Mouse (Mus musculus) limb, embryonic 14.5 days (tissue): ENCODE measurements around the gene Rpl10a. TPM values are rescaled to one million over a fixed set of nuclear protein-coding genes. Genes with fewer than 3 reads are reported as not detected.

ENCODE experiments used
- ATAC-seq: fragments of 200-750 bp; cut with Nextera tagmentation; 2 replicates; pipeline ENCODE4 v1.8.0; 2017; ENCODE audit warnings: low read depth, moderate number of reproducible peaks, moderate TSS enrichment; ENCODE audit not compliant: low FRiP score
- DNase-seq: peaks from one replicate; pipeline ENCODE4 v3.0.0-alpha.2; 2015; ENCODE audit warnings: low spot score
- H3K27ac ChIP-seq: fragments of 300-500 bp; sonication (generic); replicated peaks from 2 replicates; pipeline ENCODE4 v1.5.1; 2014; ENCODE audit warnings: low read depth, mild to moderate bottlenecking, low read length, moderate library complexity, mixed read lengths
- H3K27me3 ChIP-seq: fragments of 300-500 bp; sonication (generic); 2 replicates; pipeline ENCODE4 v1.6.1; 2014; ENCODE audit warnings: low read length, mixed read lengths; ENCODE audit not compliant: control insufficient read depth, insufficient read depth
- H3K36me3 ChIP-seq: fragments of 300-500 bp; sonication (generic); 2 replicates; pipeline ENCODE4 v1.6.1; 2014; ENCODE audit warnings: mild to moderate bottlenecking, low read length, moderate library complexity, mixed read lengths; ENCODE audit not compliant: control insufficient read depth, insufficient read depth
- H3K4me1 ChIP-seq: fragments of 300-500 bp; sonication (generic); 2 replicates; pipeline ENCODE4 v1.6.1; 2014; ENCODE audit warnings: antibody characterized with exemption, low read length, mixed read lengths; ENCODE audit not compliant: control insufficient read depth, insufficient read depth
- H3K4me2 ChIP-seq: fragments of 300-500 bp; sonication (generic); replicated peaks from 2 replicates; pipeline ENCODE4 v1.6.1; 2014; ENCODE audit warnings: low read depth, mild to moderate bottlenecking, low read length, moderate library complexity; ENCODE audit not compliant: severe bottlenecking
- H3K4me3 ChIP-seq: fragments of 300-500 bp; sonication (generic); replicated peaks from 2 replicates; pipeline ENCODE4 v1.5.1; 2014; ENCODE audit warnings: low read length
- H3K9ac ChIP-seq: fragments of 300-500 bp; sonication (generic); 2 replicates; pipeline ENCODE4 v1.6.1; 2014; ENCODE audit warnings: mild to moderate bottlenecking, low read depth, low read length, moderate library complexity; ENCODE audit not compliant: severe bottlenecking
- H3K9me3 ChIP-seq: fragments of 300-500 bp; sonication (generic); 2 replicates; pipeline ENCODE4 v1.6.1; 2016; ENCODE audit warnings: low read length; ENCODE audit not compliant: control insufficient read depth
- POLR2A ChIP-seq: fragments of 200-500 bp; IDR thresholded peaks from 2 replicates; pipeline ENCODE4 v1.8.0; 2012; ENCODE audit warnings: inconsistent platforms, mild to moderate bottlenecking, moderate library complexity, borderline replicate concordance; ENCODE audit not compliant: insufficient read depth, insufficient read length; ENCODE audit errors: extremely low read depth
- WGBS: fragments of 180-500 bp; shearing (Covaris S2); extraction: QIAGEN DNeasy Blood & Tissue Kit; methylation state at CpG from one replicate; pipeline ENCODE4 v1.1.7; 2014; 5-methylcytosine and 5-hydroxymethylcytosine counted together
- polyA plus RNA-seq, 2 experiments: library from polyadenylated mRNA; depleted of rRNA in 1 of 2; stranded (reverse) in 1 of 2; unstranded in 1 of 2; fragments of >200 nt; fragmentation: Nextera tagmentation in 1 of 2; extraction: Ambion mirVana in 1 of 2; gene quantifications; 2 replicates each; pipeline versions ENCODE4 v1.2.1 to v1.2.3; 2012 to 2014

Rpl10a gene
- polyA plus RNA-seq, 2 experiments: 905 to 4,469 TPM

DNA sequence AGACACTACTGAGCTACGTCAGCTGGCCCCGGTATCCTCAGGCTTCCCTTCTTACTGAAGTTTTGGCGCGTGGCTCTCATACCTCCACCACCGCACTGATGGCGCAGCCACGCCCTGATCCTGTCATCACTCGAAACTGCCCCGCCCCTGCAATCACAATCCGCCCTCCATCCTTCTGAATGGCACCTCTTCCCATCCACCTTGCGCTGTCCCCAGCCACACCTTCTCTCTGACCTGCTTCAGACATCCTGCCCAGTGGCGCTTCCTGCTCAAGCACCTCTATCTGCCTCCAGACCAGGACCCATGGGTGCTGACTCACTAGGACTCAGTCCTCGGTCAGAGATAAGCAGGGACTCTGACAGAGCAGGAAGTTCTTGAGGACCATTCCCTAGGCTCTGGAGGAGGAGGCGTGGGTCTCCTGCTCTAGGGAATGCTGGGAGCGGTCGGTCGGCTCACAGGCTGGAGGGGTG is 47.4 kb downstream of the Rpl10a start:
- 7% methylated on average over 17 of the region's 17 CpGs for WGBS
- H3K27ac ChIP-seq: no peak overlapping the region
- no peak overlapping the region for H3K9ac ChIP-seq
- H3K27me3 ChIP-seq: peaks cover 27% of the 10 kb centered on the region; the same call in 1 of the 2 replicates
- TF ChIP-seq POLR2A: no peak
- H3K36me3 ChIP-seq: no peaks in the 10 kb centered on the region
- no peaks in the 10 kb centered on the region for H3K4me1 ChIP-seq
- ATAC-seq (no peak), DNase-seq (no peak)
- no peak overlapping the region for H3K4me3 ChIP-seq
- H3K9me3 ChIP-seq: no peaks in the 10 kb centered on the region
- no peak overlapping the region for H3K4me2 ChIP-seq

GRCm38 (mm10) chr17:28380255-28380654 is 52.0 kb downstream of the Rpl10a start:
- Histone ChIP-seq H3K9ac (no peak overlapping the region), H3K4me3 (no peak overlapping the region), H3K36me3 (no peaks in the 10 kb centered on the region), H3K4me2 (no peak overlapping the region), H3K4me1 (no peaks in the 10 kb centered on the region), H3K9me3 (no peaks in the 10 kb centered on the region), H3K27me3 (peaks cover 13% of the 10 kb centered on the region; the same call in 1 of the 2 replicates), H3K27ac (no peak overlapping the region)
- ATAC-seq: no peak
- DNase-seq: no peak
- 2% methylated on average over 5 of the region's 6 CpGs for WGBS
- TF ChIP-seq POLR2A: no peak

Other genes starting within 250 kb of the Rpl10a start
- 2.8 and 3.6 TPM in 2 replicates for gene Tcp11, start 247.8 kb upstream of the Rpl10a start, polyA plus RNA-seq (2012; rRNA removed)
- 0.70 and 1.0 TPM in 2 replicates for gene Tcp11, start 247.8 kb upstream of the Rpl10a start, polyA plus RNA-seq (2014; fragmentation: Nextera tagmentation; extraction: Ambion mirVana)
- 31.6 and 38.9 TPM in 2 replicates for gene Scube3, start 186.3 kb upstream of the Rpl10a start, polyA plus RNA-seq (2012; rRNA removed)
- 10.5 and 11.3 TPM in 2 replicates for gene Scube3, start 186.3 kb upstream of the Rpl10a start, polyA plus RNA-seq (2014; fragmentation: Nextera tagmentation; extraction: Ambion mirVana)
- gene Zfp523, start 151.3 kb upstream of the Rpl10a start, polyA plus RNA-seq (2012; rRNA removed): 79.1 and 97.1 TPM in 2 replicates
- gene Zfp523, start 151.3 kb upstream of the Rpl10a start, polyA plus RNA-seq (2014; fragmentation: Nextera tagmentation; extraction: Ambion mirVana): 37.5 and 37.7 TPM in 2 replicates
- gene Def6, start 120.7 kb upstream of the Rpl10a start, polyA plus RNA-seq (2012; rRNA removed): 14.6 and 15.5 TPM in 2 replicates
- 10.0 and 12.7 TPM in 2 replicates for gene Def6, start 120.7 kb upstream of the Rpl10a start, polyA plus RNA-seq (2014; fragmentation: Nextera tagmentation; extraction: Ambion mirVana)
- 29.2 and 37.9 TPM in 2 replicates for gene Ppard, start 95.8 kb upstream of the Rpl10a start, polyA plus RNA-seq (2012; rRNA removed)
- gene Ppard, start 95.8 kb upstream of the Rpl10a start, polyA plus RNA-seq (2014; fragmentation: Nextera tagmentation; extraction: Ambion mirVana): 3.7 and 4.2 TPM in 2 replicates
- 28.3 and 32.4 TPM in 2 replicates for gene Fance, start 15.0 kb upstream of the Rpl10a start, polyA plus RNA-seq (2012; rRNA removed)
- gene Fance, start 15.0 kb upstream of the Rpl10a start, polyA plus RNA-seq (2014; fragmentation: Nextera tagmentation; extraction: Ambion mirVana): 30.8 and 36.1 TPM in 2 replicates
- 85.6 and 102 TPM in 2 replicates for gene Tead3, start 22.3 kb downstream of the Rpl10a start, polyA plus RNA-seq (2012; rRNA removed)
- 17.4 and 17.9 TPM in 2 replicates for gene Tead3, start 22.3 kb downstream of the Rpl10a start, polyA plus RNA-seq (2014; fragmentation: Nextera tagmentation; extraction: Ambion mirVana)
- 5.0 and 7.4 TPM in 2 replicates for gene Tulp1, start 36.8 kb downstream of the Rpl10a start, polyA plus RNA-seq (2012; rRNA removed)
- gene Tulp1, start 36.8 kb downstream of the Rpl10a start, polyA plus RNA-seq (2014; fragmentation: Nextera tagmentation; extraction: Ambion mirVana): 4.9 and 6.4 TPM in 2 replicates
- gene Fkbp5, start 189.1 kb downstream of the Rpl10a start, polyA plus RNA-seq (2012; rRNA removed): 21.4 and 23.3 TPM in 2 replicates
- 8.7 and 9.2 TPM in 2 replicates for gene Fkbp5, start 189.1 kb downstream of the Rpl10a start, polyA plus RNA-seq (2014; fragmentation: Nextera tagmentation; extraction: Ambion mirVana)
- 0.04 and 0.05 TPM in 2 replicates for gene Armc12, start 202.3 kb downstream of the Rpl10a start, polyA plus RNA-seq (2012; rRNA removed)
- not detected in 2 replicates for gene Armc12, start 202.3 kb downstream of the Rpl10a start, polyA plus RNA-seq (2014; fragmentation: Nextera tagmentation; extraction: Ambion mirVana)
- 0.18 TPM in 1 of 2 replicates, not detected in the other for gene Clpsl2, start 220.9 kb downstream of the Rpl10a start, polyA plus RNA-seq (2012; rRNA removed)
- gene Clpsl2, start 220.9 kb downstream of the Rpl10a start, polyA plus RNA-seq (2014; fragmentation: Nextera tagmentation; extraction: Ambion mirVana): not detected in 2 replicates
- 0.15 and 0.59 TPM in 2 replicates for gene Clps, start 232.3 kb downstream of the Rpl10a start, polyA plus RNA-seq (2012; rRNA removed)
- gene Clps, start 232.3 kb downstream of the Rpl10a start, polyA plus RNA-seq (2014; fragmentation: Nextera tagmentation; extraction: Ambion mirVana): not detected in 2 replicates
- 0.05 TPM in 1 of 2 replicates, not detected in the other for gene Lhfpl5, start 247.2 kb downstream of the Rpl10a start, polyA plus RNA-seq (2012; rRNA removed)
- 0.17 and 0.53 TPM in 2 replicates for gene Lhfpl5, start 247.2 kb downstream of the Rpl10a start, polyA plus RNA-seq (2014; fragmentation: Nextera tagmentation; extraction: Ambion mirVana)